Mouse (Mus musculus) retina, embryonic 14.5 days (tissue): Measurements from ENCODE around the gene Mzf1.

ENCODE experiments used
- DNase-seq: peaks from one replicate; pipeline ENCODE4 v3.0.0-alpha.2; 2015; ENCODE audit warnings: low spot score

Mzf1 gene

DNA sequence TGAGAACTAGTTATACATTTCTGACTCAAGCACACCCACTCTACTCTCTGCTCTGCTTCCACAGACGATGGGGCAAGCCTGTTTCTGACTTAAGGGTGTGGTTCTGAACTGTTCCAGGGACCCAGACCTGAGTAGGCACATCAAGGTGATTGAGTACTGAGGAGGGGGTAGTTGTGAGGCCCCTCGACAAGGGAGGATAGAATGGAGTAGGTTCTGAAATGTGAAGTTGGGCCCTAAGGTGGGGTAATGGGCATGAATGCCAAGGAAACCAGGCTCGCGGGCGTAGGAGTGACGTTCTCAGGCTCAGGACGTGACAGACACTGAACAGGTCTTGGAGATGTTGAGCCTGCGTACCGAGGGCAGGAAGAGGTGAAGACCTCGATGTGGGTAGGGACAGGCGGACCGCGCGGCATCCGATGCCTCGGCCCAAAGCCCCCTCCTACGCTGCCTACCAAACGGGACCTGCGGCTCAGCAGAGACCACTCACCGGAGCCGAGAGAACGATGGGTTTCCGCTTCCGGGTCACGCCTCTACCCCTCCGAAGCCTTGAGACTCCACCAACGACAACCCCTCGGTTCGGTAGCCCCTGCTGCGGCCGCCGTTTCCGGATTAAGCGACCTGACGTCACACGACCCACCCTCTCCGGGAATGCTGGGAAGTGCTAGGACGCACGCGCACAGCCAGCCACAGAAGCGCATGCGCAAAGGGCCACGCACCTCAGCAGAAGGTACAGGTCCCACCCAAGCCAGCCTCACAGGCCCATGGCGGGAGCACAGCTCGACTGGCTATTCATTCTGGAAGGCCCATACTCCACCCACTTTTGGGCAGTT lies 20.2 kb downstream of the Mzf1 start, which contains the start of gene Chmp2a:
Chmp2a (minus strand) TSS at position 660 of the 830 bp plus-strand sequence.
- DNase-seq, result peak; percentile 98

DNA sequence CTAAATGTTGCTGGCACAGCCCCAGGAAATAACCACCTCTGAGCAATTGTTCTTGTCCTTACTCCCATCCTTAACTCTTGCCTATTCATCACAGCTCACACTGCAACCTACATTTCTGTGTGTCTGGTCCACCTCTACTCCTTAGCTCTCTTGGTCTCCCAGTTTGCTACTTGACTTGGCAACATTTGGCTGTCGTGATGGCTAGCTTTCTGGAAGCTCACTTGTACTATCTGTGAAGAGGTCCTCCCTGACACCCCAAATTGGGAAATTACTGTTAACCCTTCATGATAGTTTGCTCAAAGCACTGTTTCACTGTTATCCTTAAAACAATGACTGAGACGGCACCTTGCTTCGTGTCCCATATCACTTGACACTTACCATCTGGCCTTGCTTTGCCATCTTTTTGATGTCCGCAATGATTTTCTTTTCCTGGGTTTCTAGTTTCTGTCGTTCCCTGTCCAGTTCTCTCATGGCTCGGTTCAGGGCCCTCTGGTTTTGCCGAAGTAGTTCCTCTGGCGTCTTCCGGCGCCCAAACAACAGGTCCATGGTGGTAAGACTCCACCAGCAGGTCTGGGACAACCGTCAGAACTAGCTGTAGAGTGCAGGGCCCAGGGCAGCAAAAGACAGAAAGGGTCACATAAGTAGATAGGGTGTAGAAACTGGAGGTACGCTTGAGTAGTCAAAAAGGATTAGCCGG lies 21.0 kb downstream of the Mzf1 start:
- DNase-seq, result no peak

DNA sequence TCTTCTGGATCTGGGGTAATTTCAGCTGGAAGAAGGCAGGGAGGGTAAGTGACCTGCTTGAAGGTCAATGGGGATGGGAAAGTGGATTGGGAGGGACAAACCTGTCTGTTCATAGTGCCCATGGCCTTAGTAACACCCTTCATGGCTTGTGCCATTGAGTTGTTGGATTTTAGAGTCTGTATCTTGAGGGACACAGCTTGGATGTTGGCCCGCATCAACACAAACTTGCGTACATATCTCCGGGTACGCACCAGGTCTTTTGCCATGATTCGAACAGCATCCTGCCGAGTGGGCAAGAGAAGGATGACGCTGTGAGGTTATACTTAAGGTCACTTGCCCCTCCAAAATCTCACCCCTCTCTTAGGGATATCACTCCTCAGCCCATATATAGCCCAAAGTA lies 22.0 kb downstream of the Mzf1 start:
- DNase-seq, result no peak

DNA sequence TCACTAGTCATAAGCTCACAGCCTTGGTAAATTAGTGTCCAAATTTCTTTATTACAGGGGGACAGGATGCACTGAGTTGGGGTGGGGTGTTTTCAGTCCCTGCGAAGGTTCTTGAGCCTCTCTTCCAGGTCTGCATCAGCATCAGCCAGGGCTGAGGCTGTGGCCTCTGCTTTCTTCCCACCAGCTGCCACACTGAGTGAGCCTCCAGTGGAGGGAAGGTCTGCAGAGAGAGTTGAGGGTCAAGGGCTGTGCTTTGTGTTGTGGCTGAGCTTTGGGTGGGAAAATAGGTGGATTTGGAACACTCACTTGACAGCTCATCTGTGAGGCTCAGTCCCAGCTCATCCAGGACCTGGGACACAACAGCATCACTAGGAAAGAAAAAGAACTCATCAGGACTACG lies 22.6 kb downstream of the Mzf1 start:
- DNase-seq, result no peak

DNA sequence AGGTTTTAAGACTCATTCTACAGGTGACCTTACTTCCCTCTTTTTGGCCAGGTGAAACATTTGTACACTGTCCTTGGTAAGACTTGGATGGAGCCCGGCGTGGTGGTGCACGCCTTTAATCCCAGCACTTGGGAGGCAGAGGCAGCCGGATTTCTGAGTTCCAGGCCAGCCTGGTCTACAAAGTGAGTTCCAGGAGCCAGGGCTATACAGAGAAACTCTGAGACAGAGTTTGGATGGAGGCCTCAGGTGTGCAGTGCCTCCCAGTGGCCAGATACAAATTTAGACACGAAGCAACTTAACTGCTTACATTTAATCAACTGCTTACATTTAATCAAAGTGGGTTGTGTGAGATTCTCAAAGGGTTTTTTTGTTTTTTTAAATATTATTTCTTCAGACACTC lies 23.5 kb downstream of the Mzf1 start:
- DNase-seq, result peak; percentile 50

DNA sequence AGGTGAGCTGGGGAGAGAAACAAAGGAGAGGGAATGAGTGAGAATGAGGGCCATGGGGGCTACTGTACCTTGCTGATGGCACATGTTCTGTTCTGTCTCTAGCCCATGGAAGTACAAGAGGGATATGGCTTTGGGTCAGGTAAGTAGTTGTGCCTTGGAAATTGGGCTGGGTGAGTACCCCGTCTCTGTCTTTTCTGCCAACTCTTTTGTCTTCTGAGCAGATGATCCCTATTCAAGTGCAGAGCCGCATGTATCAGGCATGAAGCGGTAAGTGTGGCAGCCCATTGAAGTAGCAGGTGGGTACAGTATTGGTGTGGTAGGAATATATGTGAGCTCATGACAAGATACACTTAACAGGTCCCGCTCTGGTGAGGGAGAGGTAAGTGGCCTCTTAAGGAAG lies 25.6 kb downstream of the Mzf1 start:
- no peak for DNase-seq

DNA sequence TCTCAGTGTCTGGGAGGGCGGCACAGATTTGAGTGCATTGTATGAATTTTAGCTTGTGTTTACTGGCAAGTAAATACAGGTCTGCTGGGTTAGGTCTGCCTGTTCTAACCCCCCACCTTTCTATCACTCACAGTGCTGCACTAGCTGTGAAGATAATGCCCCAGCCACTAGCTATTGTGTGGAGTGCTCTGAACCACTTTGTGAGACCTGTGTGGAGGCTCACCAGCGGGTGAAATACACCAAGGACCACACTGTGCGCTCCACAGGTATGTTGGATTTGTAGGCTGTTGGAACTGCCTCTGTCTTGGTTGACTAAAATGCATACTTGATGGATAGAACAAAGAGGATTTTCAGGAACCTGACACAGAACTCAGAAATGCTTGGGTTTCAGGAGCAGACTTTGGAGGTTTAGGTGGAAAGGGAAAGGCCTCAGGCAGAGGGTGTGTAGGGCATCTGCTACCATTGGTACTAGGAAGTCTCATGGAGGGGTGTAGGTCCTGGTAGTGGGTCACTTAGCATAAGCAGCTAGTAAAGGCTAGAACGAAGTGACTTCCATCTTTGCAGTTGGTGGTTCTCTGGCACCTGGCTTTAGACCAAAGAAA lies 29.0 kb downstream of the Mzf1 start:
- DNase-seq, result no peak

DNA sequence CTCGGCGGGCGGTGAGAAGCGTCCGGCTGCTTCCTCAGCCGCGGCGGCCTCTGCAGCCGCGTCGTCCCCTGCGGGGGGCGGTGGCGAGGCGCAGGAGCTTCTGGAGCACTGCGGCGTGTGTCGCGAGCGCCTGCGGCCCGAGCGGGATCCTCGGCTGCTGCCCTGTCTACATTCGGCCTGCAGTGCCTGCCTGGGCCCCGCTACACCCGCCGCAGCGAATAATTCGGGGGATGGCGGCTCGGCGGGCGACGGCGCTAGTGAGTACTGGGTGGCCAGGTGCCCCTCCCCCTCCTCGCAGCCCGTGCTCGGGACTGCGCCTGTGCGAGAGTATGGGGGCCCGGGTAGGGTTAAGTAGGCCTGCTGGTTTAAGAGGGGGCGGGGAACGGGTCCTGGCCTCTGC lies 29.8 kb downstream of the Mzf1 start:
- peak; percentile 81 for DNase-seq

DNA sequence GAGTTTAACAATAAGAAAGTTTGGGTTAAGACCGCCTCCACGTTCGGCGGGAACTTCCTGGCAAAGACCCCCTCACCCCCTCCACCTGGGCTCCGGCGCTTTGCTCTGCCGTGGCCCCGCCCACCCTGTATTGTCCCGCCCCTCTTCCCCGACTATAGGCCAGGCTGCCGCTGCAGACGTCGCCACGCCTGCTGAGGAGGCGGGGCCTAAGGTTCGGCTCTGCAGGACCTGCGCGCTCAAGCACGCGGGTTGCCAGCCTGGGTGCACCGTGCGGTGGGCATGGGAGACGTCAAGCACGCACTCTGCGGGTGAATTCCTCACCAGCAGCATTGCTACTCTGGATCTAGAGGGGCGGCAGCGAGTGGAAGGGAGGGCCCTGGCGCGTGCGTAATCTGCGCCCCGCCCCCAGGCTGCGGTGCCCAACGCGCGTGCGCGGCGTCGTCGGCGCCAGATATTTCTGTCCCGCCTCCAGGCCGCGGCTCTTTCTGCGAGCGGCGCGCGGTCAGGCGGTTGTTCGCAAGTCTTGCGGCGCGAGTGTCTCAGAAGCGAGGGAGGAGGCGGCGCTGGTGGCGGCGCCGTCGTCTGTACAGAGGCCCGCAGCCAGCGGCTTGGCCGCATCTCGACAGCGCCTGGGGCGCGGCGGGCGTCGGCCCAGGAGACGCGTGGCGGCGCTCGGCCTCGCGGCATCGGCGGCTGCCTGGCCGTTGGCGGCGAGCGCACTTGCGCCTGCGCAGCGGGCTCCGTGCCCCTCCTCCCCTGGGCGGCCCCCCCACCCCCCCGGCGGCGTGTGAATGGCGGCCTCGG lies 30.4 kb downstream of the Mzf1 start:
- DNase-seq, result peak; percentile 96

DNA sequence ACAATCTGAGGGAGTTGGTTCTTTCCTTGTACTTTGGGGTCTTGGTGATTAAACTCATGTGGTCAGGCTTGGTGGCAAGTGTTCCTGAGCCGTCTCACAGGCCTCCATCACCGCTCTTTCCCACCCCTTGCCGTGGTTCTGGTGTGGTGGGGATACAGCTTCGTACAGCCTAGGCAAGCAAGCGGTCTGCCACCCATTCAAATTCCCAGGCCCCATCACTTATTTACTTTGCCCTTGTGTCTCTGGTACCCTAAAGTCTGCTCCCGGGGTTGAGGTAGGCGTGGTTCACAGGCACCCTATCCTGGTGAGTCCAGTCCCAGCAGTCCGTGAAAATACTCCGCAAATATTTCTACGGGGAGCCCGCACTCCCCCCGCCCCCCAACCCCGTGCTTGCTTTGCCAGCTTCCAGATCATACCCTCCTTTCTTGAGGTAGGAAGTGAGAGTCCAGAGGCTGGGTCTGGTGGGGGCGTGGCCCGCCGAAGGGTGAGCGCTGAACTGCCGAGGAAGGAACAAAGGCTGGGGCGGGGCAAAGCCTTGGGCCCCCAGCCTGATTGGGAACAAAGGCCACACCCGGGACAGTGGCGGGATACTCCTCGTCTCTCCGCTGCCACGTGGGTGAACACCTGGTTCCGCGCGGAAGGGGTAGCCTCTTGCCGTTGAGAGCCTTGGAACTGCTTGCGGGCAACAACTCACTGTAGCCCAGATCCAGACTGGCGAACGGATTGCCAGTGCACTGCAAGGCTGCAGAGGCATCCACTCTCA lies 31.6 kb downstream of the Mzf1 start:
- peak; percentile 84 for DNase-seq

DNA sequence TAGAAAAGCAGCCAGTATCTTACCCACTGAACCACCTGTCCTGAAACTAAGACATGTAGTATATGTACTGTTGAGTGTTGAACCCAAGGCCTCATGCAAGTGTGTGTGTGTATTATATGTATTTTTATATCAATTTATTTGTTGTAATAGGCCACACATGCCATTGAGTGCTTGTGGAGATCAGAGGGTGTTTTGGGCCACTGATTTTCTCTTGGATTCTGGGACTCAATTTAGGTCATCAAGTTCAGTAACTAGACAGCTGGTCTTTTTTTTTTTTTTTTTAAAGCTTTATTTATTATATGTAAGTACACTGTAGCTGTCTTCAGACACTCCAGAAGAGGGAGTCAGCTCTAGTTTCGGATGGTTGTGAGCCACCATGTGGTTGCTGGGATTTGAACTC lies 39.3 kb downstream of the Mzf1 start:
- DNase-seq, result no peak

DNA sequence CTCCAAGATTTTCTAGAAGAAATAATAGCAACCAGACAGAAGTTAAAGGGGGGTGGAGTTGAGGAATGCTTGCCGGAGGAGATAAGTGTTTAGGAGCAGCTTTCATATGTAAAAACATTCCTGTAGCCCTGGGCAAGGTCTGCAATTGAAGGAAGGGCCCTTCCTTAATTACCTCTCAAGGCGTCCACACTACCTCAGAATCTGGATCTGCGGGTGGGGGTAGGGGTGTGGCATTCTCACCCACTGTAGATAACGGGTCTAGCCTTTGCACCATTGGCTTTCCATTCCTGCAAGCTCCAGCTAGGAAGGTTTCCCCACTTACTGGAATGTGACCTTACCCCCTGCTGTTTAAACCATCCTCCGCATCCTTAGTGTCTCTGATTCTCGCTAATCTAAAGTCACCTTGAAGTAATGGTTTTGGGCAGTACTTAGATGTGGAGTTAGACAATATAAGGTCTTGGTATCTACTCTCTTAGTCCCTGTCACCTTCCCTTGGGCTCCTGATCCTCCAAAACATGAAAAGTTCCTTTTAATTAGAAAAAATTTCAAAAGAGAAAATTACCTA lies 40.2 kb downstream of the Mzf1 start:
- no peak for DNase-seq

DNA sequence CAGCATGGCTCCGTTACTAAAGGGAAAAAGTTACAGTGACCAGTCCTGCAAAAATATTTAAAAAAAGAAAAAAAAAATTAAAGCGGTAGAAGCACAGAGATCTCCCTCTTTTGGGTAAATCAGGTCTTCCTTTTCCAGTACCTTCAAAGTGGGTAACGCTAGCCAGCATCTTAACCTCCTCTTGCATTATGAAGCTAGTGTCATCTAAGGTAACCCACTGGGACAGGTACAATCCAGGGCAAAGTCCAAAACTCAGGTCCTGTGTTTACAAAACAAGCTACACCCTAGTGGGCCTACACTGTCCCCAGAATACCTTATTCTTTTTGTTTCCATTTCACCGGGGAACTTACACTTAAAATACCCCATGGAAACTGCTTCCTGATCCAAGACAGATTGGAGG lies 40.9 kb downstream of the Mzf1 start:
- DNase-seq, result no peak

DNA sequence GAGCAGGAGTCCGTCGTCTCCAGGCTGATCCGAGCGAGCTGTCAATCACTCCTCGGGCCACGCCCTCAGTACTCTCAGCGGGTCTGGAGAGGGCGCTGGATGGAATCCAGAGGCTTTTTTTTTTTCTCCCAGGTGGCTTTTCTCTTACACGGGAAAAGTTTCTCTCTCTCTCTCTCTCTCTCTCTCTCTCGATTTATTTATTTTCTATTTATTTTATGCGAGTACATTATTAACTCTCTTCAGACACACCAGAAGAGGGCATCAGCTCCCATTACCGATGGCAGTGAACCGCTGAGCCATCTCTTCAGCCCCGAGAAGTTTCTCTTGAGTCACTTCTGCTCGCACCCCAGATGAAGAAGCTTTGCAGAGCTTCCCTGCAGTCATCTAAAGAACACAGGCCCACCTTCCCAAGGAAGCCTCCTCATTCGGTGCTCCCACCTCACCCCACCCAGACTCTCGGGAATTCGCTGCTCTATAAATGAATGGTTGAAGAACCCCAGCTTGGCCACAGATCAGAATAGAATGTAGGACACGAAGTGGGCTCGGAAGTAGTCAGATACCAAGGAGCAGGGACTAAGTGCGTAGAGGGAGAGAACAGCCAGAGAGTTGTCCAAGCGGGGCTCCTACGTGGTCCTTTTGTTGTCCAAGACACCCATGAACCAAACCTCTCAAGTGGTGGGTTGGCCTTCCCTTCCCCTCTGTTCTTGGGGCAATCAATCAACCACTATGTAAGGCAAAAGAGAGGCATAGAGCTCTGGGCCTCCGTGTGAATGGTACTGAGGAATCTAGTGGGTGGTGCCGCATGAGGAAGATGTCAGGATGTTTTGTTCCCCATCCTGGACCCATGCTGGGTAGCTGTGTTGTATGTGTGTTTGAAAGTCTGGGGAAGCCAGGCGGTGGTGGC lies 44.3 kb downstream of the Mzf1 start, which contains the start of gene Zbtb45:
Zbtb45 (minus strand) TSS at position 30 of the 904 bp plus-strand sequence.
- no peak for DNase-seq

DNA sequence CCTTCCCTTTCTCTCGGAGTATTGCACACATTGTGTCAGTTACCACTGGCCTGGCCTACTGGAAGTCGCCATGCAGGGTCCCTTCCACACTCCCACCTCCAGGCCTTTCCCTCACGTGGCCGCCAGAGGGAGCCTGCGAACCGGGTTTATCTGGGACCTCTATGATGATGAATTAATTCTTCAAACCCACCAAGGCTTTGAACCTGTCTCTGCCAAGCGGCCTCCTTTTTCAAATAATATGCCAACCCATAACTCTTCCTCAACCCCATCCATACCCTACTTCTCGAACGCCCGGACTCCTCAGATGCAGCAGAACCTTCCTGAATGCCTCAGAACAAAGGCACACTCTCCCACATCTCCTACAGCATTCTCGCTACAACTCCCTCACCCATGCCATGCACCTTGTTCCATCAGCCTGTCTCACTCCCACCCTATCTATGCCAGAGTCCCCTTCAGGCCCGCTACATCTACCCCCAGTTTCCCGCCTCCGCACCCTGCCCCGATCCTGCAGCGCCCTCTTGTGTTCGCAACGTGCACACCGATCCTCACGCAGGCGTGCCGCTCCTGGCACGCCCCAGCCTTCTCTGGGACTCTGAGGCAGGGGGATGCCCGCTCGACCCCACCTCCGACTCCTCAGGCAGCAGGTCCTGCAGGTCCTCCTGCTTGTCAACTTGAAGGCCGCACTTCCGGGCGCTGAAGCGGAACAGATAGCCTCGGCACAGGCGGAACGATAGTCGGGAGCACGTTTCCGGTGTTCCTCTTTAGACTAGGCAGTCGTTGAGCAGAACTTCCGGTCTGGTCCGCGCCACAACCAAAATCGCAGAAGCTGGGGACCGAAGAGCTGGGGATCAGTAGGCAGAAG lies 45.2 kb downstream of the Mzf1 start:
- DNase-seq, result peak; percentile 96

DNA sequence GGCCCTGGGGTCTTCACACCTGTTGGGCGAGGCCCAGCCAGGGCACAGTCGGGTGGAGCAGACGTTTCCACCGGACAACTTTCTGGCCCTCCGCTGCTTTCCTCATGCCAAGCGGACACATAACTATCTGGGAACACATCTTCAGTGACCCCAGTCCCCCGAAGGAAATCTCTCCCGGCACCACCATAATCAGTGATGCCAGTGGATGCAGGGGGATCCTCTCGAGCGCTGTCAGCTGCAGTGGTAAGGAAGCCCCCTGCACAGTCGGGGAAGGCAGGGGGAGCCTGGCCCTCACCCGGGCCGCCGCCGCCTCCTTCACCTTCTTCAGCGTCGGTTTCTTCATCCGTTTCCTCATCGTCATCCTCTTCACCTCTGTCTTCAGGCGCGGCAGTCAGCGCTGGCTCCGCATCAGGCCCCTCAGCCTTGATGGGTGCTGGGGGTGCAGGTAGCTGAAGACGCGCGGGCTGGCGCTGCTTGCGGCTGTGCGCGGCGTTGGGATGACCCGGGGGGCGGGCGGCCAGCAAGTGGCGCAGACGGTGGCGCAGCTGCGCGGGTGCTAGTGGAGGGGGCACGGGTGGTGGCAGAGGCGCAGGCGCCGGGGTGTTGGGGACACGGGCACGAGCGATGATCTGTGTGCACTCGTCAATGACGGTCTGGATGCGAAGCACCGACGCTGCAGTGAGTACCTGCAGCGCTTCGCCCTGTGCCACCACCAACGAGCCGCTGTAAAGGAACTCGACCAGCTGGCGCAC lies 47.0 kb downstream of the Mzf1 start:
- DNase-seq, result no peak

DNA sequence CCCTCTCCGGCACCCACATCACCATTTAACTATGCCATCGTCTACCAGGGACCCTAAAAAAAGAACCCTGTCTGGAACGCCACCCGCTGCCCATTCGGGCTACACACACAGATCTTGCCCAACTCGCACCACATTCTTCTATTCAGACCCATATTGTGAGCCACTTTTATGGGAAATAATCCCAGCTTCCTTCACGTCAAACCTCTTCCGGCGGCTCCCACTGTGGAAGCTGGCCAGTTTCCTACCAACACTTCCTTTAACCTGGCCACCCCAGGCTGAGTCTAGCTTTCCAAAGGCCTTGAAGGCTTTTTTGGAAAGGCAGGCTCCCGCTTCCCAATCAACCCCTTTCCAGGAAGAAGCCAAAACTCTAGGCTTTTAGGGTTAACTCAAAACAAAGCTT lies 48.0 kb downstream of the Mzf1 start:
- no peak for DNase-seq

DNA sequence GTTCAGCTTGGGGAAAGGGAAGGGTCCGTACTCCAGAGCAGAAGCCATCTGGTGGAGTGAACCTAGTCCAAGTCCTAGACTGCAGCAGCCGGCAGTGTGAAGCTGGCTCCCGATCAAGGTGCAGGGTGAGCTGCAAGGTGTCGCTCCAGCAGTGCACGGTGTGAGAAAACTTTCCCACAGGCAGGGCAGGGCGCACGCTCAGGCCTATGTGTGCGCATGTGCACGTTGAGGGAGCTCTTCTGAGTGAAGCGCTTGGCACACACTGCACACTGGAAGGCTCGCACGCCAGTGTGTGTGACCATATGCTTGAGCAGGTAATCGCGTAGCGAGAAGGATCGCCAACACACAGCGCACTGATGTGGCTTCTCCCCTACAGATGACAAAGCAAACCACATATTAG lies 48.6 kb downstream of the Mzf1 start:
- DNase-seq, result no peak
